In the genomic region with DNA sequence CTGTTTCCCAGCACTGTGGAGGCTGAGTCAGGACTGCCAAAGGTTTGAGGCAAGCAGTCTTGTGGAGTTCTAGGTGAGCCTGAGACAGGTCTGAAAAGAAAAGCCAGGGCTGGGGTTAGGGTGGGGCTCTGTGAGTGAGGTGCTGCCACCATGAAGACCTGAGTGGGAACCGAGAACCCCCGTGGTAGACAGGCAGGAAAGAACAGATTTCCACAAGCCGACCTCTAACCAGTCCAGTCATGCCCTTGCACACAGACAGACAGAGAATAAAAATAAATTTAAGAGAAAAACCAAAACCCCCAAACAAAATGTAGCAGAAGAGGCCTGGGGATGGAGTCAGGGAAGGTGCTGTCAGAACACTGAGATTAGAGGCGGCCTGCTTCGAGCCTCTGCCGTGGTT, we compare ENCODE assay signal across 21 mouse cellular contexts. TPM values are rescaled to one million over a fixed set of nuclear protein-coding genes. Genes with fewer than 3 reads are reported as not detected.
"Had no signal": no experiment of that assay in that cellular context is flagged by ENCODE, and none has a peak within 500 bp of the region (broad histone marks: within the 10 kb centered on the region; RNA-seq: fewer than 3 reads in every experiment).

No protein-coding gene starts in this region.

- H3K27me3 ChIP-seq: intestine, embryonic 15.5 days; limb, embryonic 12.5 days; liver, embryonic 13.5 days; lung, embryonic 15.5 days; midbrain, embryonic 12.5 days; neural tube, embryonic 15.5 days had no signal

- H3K27ac ChIP-seq: hindbrain, postnatal 0 days; intestine, embryonic 15.5 days; limb, embryonic 12.5 days; liver, embryonic 13.5 days; lung, embryonic 15.5 days; midbrain, embryonic 12.5 days; neural tube, embryonic 15.5 days; stomach, postnatal 0 days had no signal

- H3K4me3 ChIP-seq: intestine, embryonic 15.5 days; limb, embryonic 12.5 days; liver, embryonic 13.5 days; lung, embryonic 15.5 days; midbrain, embryonic 12.5 days; myocyte; neural tube, embryonic 15.5 days had no signal

- H3K4me1 ChIP-seq: liver, embryonic 13.5 days; lung, embryonic 15.5 days; midbrain, embryonic 12.5 days; neural tube, embryonic 15.5 days had no signal

- DNase-seq: kidney, adult 18-20 months; kidney, postnatal 10 days; kidney, postnatal 4 days; liver; liver, embryonic 13.5 days; liver, postnatal 0 days; lung, postnatal 14 days; right cerebral cortex, postnatal 4 days; thymus, adult 2 months; thymus, postnatal 25 days had no signal

- H3K36me3 ChIP-seq: intestine, embryonic 15.5 days; limb, embryonic 12.5 days; liver, embryonic 13.5 days; lung, embryonic 15.5 days; midbrain, embryonic 12.5 days; neural tube, embryonic 15.5 days had no signal

RNA-seq across cellular contexts. Expression of gene Aif1, which starts 0.5 kb away (rescaled TPM):
- polyA plus RNA-seq: myocyte had no signal

RNA-seq across cellular contexts. Expression of gene Lst1, which starts 12.9 kb away (rescaled TPM):
- total RNA-seq: megakaryocyte-erythroid progenitor cell, adult 5-6 weeks had no signal

RNA-seq across cellular contexts. Expression of gene Ltb, which starts 18.9 kb away (rescaled TPM):
- total RNA-seq: hindbrain, postnatal 0 days had no signal

RNA-seq across cellular contexts. Expression of gene Tnf, which starts 26.4 kb away (rescaled TPM):
- total RNA-seq: layer of hippocampus, postnatal 25 days had no signal
- polyA plus RNA-seq: intestine, embryonic 15.5 days; kidney, embryonic 14.5 days; limb, embryonic 12.5 days; lung, embryonic 15.5 days; midbrain, embryonic 12.5 days had no signal
